Mouse (Mus musculus) cerebellum, adult 2 months (tissue): ENCODE measurements at regions not wholly inside any gene's neighbourhood (a gene's known extent, or its start where the extent isn't known, plus 50 kb on each side); places are given as distances from the start of the nearest gene placed in this dataset.

Experiments used
- CTCF ChIP-seq: fragments of 200-500 bp; IDR thresholded peaks from 2 replicates; pipeline ENCODE4 v1.5.1; 2011; ENCODE audit warnings: low read depth, mild to moderate bottlenecking, control low read depth, low read length, moderate library complexity, borderline replicate concordance; ENCODE audit not compliant: insufficient read depth
- POLR2A ChIP-seq: fragments of 200-500 bp; IDR thresholded peaks from 2 replicates; pipeline ENCODE4 v1.6.1; 2011; ENCODE audit warnings: low read length, control low read depth, borderline replicate concordance; ENCODE audit not compliant: insufficient read depth

DNA sequence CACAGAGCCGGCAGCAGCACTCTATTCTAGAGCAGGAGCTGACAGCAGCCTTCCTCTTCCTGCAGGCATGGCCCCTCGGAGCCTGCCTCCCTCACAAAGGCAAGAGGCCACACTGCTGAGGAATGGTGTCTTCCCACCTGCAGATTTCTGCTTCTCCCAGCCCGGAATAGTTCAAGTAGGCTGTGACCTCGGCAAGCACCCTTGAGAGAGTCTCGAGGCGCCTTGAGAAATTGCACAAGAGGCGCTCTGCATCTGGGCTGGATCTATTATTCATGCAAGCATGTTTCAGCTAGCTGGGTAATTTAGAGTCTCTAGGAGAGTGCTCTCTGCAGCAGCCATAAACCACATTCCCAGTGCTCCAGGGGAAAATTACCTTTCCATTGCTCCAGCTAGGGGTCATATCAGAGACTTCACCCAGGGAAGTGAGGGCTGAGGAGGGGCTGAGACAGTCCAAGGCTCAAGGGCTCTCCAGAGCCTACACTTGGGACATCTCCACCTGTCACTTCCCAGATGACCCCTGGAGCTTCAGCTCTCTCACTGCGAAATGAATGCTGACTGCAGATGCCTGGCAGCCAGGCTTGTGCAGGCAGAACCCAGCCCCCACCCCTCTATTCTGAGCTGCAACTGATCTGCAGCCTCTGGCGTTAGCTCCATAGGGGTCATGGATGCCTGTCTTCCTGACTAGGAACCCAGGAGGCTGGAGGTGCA lies 247.9 kb upstream of the Myt1l start:
- TF ChIP-seq CTCF (no peak), POLR2A (no peak)
